Mouse (Mus musculus): ENCODE measurements at regions not wholly inside any gene's neighbourhood (a gene's known extent, or its start where the extent isn't known, plus 50 kb on each side); places are given as distances from the start of the nearest gene placed in this dataset.

GRCm38 (mm10) chr3:50845311-50845710 lies 378.9 kb upstream of the Noct start:
- TF ChIP-seq TAL1 (IDR thresholded peaks at IDR 0.05; ENCODE audit: low read length) (no peak), GATA1 (IDR thresholded peaks at IDR 0.05; ENCODE audit: low read length) (no peak)

All from erythroblast, embryonic 14.5 days (primary cell).